Mouse (Mus musculus): ENCODE measurements around the gene Tubb5.

The Tubb5 gene

GRCm38 (mm10) chr17:35838122-35838544, at the start of gene Tubb5:
Gene Tubb5, minus strand, starts transcription at chr17:35838306.
- peak; percentile 90 to 97 for DNase-seq (ENCODE audit: low spot score in 2 of 2)

GRCm38 (mm10) chr17:35887725-35888124, 49.6 kb upstream of the Tubb5 start:
- DNase-seq (ENCODE audit: low spot score in 2 of 2) = no peak

- DNase-seq (ENCODE audit: low spot score in 2 of 2) = no peak
Measured at GRCm38 (mm10) chr17:35883777-35884176, 45.7 kb upstream of the Tubb5 start.

- DNase-seq (ENCODE audit: low spot score in 2 of 2) = no peak
Measured at GRCm38 (mm10) chr17:35882924-35883323, 44.8 kb upstream of the Tubb5 start.

DNA sequence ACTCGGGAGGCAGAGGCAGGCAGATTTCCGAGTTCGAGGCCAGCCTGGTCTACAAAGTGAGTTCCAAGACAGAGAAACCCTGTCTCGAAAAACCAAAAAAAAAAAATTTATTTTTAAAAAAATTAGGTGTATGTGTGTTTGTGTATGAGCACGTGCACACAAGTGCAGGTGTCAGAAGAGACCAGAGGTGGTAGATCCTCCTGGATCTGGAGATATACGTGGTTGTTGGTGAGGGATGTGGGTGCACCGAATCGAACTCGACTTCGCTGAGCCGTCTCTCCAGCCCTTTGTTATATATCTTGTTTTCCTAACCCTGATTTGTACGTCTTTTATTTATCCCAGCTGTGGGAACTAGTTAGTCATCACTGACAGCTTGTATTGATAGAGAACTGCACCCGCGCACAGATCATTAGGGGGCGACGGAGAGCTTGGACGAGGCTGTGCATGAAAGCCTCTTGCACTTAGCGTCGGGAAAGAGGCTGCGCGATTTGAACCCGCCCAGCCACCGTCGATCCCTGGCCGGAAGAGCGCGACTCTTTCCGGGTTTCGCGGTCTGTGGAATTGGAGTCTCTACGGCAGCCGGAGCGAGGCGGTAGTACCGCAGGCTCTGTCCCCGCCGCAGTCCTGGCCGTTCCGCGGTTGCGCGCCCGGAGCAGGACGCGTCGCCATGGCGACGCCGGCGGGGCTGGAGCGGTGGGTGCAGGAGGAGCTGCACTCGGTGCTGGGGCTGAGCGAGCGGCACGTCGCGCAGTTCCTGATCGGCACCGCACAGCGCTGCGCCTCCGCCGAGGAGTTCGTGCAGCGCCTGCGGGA, 41.3 kb upstream of the Tubb5 start, which contains the start of gene Dhx16:
Gene Dhx16 (plus strand): TSS at position 575 of the 813 bp plus-strand sequence.
- DNase-seq (ENCODE audit: low spot score in 2 of 2) = peak; percentile 87 to 89

DNA sequence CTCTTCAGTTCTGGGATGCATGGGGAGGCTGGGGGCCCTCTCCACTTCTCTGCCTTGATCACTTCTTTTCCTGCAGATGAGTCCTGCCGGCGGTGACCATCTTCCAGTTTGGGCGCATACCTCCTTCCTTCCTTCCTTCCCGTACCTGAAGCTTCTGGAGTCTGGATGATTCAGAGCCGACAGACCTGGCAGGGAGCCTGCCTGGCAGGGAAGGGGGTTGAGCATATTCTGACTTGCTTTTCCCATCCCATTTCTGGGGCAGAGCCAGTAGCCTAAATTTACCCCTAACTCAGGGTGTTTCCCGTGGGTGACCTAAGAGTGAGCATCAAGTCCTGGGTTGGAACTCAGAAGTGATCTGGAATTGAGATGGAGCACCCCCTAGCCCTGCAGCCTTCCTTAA, 36.6 kb upstream of the Tubb5 start:
- DNase-seq (ENCODE audit: low spot score in 2 of 2) = no peak

DNA sequence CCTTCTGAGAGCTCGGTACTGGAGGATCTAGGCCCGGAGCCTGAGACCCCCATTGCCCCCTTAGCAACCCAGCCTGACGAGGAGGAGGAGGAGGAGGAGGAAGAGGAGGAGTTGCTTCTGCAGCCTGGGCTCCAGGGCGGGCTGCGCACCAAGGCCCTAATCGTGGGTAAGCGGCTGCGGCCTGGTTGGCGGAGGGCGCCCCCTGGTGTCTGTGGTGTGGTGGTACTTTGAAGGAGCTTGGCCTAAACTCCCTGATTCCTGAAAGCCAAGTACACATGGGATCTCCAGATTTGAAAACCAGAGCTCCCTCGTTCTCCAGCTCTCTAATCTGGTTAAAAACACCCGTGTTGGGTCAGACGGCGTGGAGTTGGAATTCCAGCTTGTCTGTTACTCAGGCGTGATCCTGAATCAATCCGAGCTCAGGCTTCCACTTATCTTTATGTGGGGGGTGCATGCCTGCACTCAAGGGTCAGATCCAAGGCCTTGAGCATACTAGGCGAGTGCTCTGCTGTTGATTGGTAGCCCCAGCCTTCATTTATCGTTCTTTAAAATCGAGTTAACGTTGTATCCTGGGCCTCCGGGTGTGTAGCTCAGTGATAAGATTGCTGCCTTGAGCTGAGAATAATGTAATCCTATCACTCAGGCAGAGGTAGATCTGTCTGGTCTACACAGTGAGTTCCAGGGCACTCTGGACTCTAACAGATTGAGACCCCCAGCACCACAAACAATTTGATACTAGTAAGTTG, 35.8 kb upstream of the Tubb5 start:
- DNase-seq (ENCODE audit: low spot score in 2 of 2) = peak; percentile 81 to 86

- DNase-seq (ENCODE audit: low spot score in 2 of 2) = no peak
Measured at GRCm38 (mm10) chr17:35870884-35871696, 33.0 kb upstream of the Tubb5 start.

DNA sequence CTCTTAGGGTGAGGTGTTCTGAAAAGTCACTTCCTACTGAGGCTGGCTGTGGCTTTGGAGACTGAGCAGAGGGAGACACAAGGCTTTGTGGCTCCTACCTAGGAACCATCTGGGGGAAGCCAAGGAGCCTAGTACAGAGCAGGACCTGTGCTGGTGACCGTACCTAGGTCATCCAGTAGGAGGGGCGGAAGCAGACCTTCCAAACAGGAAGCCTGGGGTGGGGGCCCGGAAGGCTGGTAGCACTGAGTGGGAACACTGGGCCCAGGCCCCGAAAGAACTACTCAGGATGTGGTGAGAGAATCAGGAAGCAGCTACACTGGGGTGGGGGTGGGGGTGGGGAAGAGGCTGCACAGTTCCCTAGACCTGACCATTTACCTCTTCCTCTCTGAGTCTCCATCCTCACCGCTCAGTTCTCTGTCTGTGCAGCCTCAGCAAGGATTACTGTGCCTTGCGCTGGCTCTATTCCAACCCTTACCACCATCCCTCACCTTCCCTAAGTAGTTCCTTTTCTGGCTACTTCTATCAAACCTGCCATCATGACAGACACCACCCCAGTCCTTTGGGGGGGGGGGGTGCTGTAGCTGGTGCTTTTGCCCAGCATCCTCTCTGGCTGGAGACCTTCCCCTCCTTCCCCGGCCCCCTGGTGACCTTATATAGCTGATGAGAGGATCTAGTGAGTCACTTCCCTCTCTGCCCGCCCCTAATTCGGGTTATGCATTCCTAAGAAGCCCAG, 32.2 kb upstream of the Tubb5 start:
- peak; percentile 19 to 44 for DNase-seq (ENCODE audit: low spot score in 2 of 2)

DNA sequence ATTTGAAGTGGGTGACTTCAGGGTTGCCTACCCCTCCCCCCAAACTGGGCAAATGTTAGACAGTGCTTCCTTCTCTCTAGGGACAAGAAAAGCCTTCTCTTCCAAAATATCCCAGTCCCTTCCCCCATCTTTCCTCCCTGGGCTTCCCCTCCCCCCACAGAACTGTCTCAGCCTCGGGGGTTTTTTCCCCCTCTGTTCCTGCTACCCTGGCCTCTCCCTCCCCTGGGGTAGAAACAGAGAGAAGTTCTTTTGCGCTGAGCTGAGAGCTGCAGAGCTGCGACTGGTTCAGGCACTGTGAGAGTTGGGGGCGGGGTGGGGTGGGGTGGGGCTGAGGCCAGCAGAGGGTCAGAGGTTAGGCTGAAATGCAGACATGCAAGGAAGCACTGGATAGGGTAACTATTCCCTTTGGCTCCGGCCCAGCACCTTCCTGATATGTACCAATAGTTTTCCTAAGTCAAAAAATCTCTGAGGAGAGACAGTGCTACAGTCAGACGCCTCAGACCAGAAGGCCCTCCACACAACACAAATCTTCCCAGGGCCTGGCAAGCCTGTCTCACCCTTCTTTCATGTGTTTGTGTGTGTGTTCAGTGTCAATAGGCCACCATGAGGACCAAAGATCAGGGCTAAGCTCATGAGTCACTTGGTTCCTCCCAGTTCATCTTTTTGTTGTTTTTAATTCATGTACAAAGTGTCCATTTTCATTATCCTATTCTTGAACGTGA, 31.4 kb upstream of the Tubb5 start:
- no peak for DNase-seq (ENCODE audit: low spot score in 2 of 2)

- DNase-seq (ENCODE audit: low spot score in 2 of 2) = no peak
Measured at GRCm38 (mm10) chr17:35868961-35869345, 30.8 kb upstream of the Tubb5 start.

DNA sequence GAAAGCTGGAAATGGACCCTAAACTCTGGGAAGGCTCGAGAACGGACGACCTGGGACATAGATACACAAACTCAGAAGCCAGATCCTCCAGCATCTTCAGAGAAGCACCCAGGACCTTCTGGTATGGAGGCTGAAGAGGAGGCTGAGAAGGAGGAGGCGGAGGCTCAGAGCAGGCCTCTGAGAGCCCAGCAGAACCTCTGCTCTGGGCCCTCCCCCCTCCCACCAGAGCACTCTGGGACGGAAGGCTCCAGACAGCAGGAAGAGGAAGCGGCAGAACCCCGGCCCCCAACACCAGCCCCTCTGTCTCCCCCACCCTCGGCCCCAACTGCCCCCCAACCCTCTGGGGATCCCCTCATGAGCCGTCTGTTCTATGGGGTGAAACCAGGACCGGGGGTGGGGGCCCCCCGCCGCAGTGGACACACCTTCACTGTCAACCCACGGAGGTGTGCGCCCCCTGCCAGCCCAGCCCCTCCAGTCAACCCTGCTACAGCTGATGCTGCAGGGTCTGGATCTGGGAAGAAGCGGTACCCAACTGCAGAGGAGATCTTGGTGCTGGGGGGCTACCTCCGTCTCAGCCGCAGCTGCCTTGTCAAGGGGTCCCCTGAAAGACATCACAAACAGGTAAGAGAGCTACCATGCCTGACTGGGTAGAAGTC, 30.2 kb upstream of the Tubb5 start:
- DNase-seq (ENCODE audit: low spot score in 2 of 2) = no peak

DNA sequence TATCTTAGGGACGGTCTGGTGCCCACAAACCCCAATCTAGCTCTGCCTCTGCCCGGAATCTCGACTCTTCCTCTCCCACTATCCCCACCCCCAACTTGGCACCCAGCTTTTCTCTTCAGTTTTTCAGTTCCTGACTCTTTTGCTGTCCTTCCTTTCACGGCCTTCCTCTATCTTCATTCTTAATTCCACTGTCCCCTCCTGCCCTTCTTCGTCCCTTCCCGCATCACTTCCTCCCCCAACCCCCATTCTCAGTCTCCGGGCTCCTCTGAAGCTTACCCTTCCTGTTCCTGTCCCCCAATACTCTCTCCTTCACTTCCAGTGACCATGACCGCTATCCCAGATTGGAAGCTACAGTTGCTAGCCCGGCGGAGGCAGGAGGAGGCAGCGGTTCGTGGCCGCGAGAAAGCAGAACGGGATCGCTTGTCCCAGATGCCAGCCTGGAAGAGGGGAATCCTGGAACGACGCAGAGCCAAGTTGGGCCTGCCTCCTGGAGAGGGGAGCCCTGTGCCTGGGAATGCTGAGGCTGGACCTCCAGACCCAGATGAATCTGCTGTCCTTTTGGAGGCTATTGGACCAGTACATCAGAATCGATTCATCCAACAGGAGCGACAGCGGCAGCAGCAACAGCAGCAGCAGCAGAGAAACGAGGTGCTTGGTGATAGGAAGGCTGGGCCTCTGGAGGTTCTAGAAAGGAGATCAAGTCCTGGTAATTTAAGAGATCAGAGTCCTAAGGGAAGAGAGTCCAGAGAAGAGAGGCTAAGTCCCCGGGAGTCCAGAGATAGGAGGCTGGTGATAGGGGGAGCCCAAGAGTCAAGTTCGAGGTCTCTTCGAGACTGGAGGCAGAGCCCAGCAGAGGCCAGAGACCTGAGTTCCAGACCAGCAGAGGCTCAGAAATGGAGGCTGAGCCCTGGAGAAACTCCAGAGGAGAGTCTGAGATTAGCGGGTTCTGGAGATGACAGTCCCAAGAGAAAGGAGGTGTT, 29.1 kb upstream of the Tubb5 start:
- DNase-seq (ENCODE audit: low spot score in 2 of 2) = peak in 1 of 2 experiments; percentile 31

DNA sequence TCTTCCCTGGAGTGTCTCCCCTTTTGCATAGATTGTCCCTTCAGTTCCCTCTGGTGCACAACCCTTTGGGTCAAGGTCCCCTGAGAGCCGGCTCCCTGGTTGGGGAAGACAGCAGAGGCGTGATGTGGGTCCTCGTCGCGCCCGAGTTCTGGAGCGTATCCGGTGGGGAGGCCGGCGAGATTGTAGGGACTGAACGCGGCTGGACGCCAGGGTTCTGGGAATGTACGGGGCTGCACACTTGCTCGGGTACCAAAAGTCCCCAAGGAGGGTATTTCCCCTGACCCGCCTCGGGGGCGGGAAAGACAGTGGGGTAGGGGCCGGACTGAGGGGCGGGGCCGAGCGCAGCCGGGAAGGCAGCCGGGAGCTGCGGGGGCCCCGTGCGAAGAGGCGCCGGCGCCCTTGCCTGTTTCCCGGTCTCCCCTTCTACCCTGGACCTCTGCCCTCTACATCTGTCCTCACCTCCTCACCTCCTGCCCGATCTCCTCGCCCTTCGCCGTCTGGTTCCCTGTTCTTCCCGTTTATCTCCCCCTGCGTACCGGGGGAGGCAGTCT, 28.2 kb upstream of the Tubb5 start:
- DNase-seq (ENCODE audit: low spot score in 2 of 2) = peak; percentile 46 to 56

DNA sequence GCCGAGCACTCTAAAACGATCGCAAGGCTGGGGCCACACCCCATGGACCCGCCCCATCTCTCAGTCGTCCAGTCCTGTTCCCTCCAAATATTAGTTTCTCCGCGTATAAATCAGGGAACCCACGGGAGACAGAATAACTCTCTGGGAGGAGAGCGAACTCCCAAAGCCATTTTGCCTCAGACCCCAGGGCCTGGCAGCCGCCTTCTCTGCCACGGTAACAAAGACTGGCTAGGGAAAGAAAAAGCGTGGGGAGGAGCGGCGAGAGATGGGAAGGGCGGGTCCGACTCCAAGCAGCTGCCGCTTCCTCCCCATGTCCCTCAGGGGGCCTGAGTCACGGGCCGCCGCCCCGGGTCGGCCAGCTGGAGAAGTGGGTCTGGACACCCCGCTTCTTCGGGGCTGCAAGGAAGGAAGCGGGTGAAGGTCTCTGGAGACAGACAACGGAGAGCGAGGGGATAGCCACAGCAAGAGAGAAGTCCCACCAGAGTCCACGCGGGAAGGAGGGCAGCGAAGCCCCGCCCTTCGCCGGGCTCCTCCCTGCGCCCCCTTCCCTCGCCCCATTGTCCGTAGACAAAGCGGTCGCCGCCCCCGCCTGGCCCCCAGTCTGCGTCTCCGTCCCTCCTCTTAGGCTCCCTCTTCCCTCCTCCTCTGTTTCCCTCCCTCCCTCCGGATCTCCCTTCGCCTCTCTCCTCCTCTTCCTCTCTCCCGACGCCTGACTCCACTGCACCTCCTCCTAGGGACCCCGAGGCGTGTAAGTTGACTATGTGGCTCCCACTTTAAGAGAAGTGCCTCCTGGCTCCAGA, 27.6 kb upstream of the Tubb5 start, which contains the start of gene Ppp1r18:
Gene Ppp1r18 (plus strand): TSS at position 113 of the 800 bp plus-strand sequence.
- peak; percentile 51 to 52 for DNase-seq (ENCODE audit: low spot score in 2 of 2)

GRCm38 (mm10) chr17:35864832-35865353, 26.8 kb upstream of the Tubb5 start:
- DNase-seq (ENCODE audit: low spot score in 2 of 2) = no peak

DNA sequence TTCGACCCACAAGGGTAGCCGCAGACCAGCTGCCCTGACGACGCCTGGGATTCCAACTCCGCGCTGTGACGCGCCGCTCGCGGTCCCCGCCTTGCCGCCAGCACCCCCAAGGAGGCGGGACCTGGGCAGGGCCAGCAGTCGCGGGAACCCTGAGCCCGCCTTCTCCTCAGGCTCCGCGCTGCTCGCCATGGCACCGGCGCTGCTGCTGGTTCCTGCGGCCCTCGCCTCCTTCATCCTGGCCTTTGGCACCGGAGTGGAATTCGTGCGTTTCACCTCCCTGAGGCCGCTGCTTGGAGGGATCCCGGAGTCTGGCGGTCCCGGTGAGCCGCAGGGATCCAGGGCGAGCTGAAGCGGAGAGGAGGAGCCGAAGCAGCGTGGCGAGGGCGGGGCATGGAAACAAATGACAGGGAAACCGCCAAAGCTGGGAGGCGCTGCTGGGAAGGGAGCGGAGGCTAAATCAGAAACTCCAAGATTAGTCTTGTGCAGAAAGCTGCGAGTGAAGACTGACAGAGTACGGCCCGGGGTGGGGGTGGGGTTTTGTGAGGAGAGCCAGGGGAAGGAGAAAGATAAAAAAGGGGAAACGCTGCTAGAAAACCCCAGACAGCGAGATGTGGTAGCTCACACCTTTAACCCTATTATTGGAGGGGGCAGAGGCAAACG, 23.2 kb upstream of the Tubb5 start, which contains the start of gene Nrm:
Gene Nrm (plus strand): TSS at position 121 of the 660 bp plus-strand sequence.
- peak; percentile 84 to 96 for DNase-seq (ENCODE audit: low spot score in 2 of 2)

Measured in urinary bladder, adult 18-20 months (tissue).